Mouse (Mus musculus): ENCODE measurements at regions not wholly inside any gene's neighbourhood (a gene's known extent, or its start where the extent isn't known, plus 50 kb on each side); places are given as distances from the start of the nearest gene placed in this dataset.

DNA sequence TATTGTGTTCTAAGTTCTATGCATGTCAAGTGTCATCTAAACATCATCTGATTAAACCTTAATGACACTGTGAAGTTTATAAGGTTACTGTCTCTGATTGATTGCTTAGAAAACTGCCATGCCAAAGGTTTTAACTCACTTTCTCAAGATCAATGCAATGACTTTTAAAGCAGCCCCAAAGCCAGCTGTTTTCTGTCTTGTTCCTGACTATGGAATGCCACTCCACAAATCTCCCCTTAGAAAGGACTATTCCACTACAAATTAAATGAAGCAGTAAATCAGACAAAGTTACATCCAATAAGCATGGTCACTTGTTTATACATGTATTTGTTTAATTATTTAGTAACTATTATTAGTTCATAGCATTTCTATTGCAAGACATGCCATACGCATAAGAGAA is 247.1 kb upstream of the Pappa start:
- DNase-seq: no peak

DNA sequence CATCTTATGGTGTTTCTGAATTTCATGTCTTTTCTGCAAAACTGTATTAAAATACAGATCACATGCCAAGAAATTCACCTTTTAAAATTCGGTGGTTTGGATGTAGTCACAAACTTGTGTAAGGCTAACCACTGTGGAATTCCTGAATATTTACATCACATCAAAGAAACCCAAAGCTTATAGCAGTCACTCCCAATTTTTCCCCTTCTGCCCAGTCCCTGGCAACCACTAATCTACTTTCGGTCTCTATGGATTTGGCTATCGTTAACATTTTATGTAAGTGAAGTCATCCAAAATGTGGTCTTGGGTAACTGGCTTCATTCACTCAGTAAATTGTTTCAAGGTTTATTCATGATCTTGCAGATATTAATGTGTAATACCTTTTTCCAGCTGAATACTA is 226.0 kb upstream of the Pappa start:
- no peak for DNase-seq

DNA sequence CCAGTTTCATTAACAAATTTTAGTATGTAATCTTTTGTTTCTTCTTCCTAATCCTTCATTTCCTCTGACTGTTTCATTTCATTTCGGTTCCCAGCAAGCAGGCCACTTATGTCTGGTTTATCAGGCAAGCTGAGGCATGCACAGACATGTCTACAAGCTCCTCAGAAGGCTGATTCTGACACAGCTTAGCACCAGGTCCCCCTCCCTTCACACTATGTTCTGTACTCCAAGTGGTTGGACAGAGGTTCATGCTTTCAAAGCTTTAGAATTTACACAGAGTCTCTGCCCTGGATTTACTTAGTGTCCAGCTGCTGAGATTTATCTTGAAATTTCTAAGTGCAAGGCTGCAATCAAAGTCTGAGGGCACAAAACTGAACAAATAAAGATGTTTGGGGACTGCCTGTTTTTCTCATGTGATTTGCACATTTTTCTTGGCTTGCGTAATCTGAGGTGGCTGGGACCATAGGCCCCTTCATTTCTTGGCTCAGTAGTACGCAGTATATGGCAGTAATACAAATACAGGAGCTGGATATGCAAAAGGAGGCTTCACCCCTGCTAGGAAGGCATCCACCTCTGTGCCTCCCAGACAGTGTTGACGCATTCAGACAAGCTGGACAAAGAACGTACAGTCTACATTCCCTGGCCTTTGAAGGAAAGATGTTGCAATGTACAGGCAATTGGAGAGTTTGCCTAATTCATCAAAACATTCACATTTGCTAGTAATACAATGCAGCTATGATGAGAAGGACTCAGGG is 222.7 kb upstream of the Pappa start:
- no peak for DNase-seq

DNA sequence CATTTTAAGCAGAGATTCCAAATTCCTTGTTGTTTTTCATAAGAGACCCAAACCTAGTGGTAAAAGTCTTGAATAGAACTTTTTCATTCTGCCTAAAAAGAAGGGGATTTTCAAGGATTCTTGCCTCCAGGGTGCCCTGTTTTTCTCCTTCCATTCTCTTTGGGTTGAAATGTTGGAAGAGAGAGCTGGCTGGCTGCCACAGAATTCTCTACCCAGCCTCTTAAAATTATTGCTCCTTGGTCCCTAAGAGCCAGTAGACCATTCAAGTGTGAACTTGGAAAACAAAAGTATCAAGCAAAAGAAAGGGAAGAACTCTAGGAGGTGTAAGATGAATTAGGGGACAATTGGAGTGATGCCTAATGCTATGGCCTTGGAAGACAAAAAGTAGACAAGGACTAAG is 200.2 kb upstream of the Pappa start:
- no peak for DNase-seq

DNA sequence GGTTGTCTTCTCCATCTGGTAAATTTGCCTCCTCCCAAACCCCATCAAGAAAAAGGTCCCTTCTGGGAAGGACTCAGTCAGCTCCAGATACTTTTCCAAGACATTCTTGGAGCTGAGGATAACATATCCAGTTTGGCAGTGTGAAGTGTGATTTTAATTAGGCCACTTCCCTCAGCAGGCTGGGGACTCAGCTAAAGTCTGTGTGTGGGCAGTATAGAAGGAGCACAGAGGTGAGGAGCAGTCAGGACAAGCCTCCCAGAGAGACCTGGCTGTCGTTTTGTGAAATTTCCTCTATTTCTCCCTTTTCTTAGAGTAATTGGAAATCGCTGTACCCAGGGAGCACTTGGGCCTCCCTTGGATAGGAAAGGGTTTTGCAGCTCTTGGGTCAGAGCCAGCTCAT is 195.4 kb upstream of the Pappa start:
- DNase-seq: no peak

DNA sequence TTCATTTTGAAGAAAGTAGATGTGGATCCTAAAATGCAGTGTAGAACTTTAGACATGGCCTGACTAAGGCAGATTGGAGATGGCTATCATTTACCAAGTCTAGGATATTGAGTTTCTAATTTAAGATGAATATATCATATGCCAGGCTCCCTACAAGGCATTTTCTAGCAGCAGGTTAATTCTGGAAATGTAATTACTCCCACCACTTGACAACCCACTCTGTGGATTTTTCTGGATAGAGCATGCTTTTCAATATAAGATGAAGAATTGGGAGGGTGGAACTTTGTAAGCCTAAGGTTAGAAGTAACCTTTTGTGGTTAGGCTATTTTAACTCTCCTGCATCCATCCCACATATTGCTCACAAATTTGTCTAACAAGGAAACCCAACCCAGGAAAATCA is 178.4 kb upstream of the Pappa start:
- no peak for DNase-seq

DNA sequence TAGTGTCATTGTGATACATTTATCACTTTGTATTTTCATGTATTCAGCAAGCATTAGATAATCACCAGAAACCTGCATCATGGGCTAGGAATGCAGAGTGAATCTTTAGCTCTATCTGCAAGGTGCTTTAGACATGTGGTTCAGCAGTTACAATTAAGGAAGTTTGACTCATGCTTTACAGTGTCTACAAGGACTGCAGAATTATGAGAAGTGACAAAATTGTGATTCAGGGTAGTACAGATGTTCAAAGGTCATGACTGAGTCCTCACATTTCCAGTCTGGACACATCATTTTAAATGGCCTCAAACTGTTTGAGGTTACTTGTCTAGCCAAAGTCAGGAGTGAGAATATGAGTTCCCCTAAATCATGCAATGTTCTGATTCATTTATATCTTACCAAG is 171.3 kb upstream of the Pappa start:
- no peak for DNase-seq

DNA sequence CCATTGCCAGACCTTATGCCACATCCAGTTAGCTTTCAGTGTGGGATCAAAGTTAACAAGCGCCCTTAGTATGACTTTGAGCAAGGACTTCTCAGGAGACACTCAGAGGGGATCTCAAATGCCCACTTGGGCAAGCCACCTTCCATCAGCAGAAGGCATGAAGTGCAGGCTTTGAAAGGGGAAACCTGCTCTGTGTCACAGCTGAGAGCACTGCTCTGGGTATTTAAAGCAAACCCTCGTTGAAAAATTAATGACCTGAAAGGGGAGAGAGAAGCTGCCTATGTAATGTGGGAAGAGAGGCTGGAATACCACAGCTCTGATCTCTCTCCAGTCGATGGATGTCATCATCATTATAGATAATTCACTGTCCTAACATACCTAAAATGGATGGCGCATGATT is 165.1 kb upstream of the Pappa start:
- DNase-seq: no peak

DNA sequence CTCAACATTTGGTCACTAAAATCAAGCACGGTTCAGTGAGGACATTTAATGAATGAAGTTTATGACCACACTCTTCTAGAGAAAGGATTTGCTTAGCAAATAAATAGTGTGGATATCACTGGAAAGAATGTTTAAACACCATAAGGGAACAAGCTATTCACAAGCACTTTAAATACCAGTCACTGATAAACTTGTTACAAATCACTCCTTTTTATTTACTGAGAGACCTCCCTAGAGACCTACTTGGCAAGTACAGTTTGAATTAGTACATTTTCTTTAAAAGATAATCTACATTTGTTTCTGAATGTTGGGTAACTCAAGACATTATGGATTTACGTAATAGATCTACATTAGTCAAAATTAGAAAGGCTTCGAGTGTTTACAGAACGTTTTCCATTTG is 162.2 kb upstream of the Pappa start:
- DNase-seq: no peak
